27 mouse cellular contexts compared by ENCODE assay signal in genomic region chr2:127718839-127719468, GRCm38 (mm10). TPM values are rescaled to one million over a fixed set of nuclear protein-coding genes. Genes with fewer than 3 reads are reported as not detected.
DNase-seq lines count a peak whose midpoint lies in the region; ATAC-seq and TF ChIP-seq lines count a peak whose summit lies in the region.
"Had no signal": no experiment of that assay in that cellular context is flagged by ENCODE, and none has a peak within 500 bp of the region (broad histone marks: within the 10 kb centered on the region; RNA-seq: fewer than 3 reads in every experiment).

No protein-coding gene starts in this region.

- H3K79me2 ChIP-seq in CH12.LX (replicated peaks; ENCODE audit: control insufficient read depth, extremely low read depth, insufficient read depth, poor library complexity, severe bottlenecking), result no peaks in the 10 kb centered on the region

- dilution Hi-C loops in CH12.LX (cut with MboI; ENCODE audit: extremely low pct_ligation_motif_present, extremely low pct_unique_long_range_greater_than_20kb, low sequenced_read_pairs), result no loop called here

- DNase-seq in limb, embryonic 10.5 days (ENCODE audit: low spot score), result no peak
- DNase-seq in CH12.LX (ENCODE audit: extremely low read depth), result peak; percentile 62
- DNase-seq in hindbrain, embryonic 14.5 days (ENCODE audit: low spot score), result no peak
- DNase-seq in embryo, embryonic 10 days (ENCODE audit: low spot score), result no peak
- DNase-seq: adrenal gland, postnatal 25 days; cerebellum, adult 9-10 months; gastrocnemius, postnatal 10 days; heart, adult 18-20 months; heart, postnatal 10 days; kidney, adult 18-20 months; kidney, postnatal 10 days; left cerebral cortex, postnatal 4 days; lung, postnatal 10 days; midbrain, embryonic 14.5 days; right cerebral cortex, postnatal 4 days; thymus, postnatal 4 days had no signal

- H3K4me2 ChIP-seq in limb, embryonic 15.5 days, result no peak overlapping the region
- peak overlapping the region; percentile 27 for H3K4me2 ChIP-seq in CH12.LX (ENCODE audit: insufficient read depth, low read depth, poor library complexity, severe bottlenecking)
- H3K4me2 ChIP-seq in embryonic facial prominence, embryonic 15.5 days (replicated peaks), result no peak overlapping the region
- no peak overlapping the region for H3K4me2 ChIP-seq in stomach, embryonic 15.5 days
- no peak overlapping the region for H3K4me2 ChIP-seq in hindbrain, embryonic 14.5 days (replicated peaks)
- H3K4me2 ChIP-seq: heart, embryonic 12.5 days; hindbrain, embryonic 12.5 days; neural tube, embryonic 13.5 days had no signal

- TF ChIP-seq CTCF in CH12.LX (conservative IDR thresholded peaks at IDR 0.05 in 1 of 2, IDR thresholded peaks at IDR 0.05 in 1 of 2; ENCODE audit: low read depth in 2 of 2, low read length in 2 of 2), result no peak

- in situ Hi-C loops in CH12.LX (cut with MboI; ENCODE audit: low pct_ligation_motif_present, low pct_unique_long_range_greater_than_20kb, low sequenced_read_pairs), result no loop called here

- H3K4me1 ChIP-seq in limb, embryonic 15.5 days, result peaks cover 30% of the 10 kb centered on the region
- H3K4me1 ChIP-seq in limb, embryonic 10.5 days, result peaks cover 25% of the 10 kb centered on the region
- H3K4me1 ChIP-seq in CH12.LX (ENCODE audit: control insufficient read depth in 1 of 2, insufficient read depth in 2 of 2), result peaks cover 19 to 55% of the 10 kb centered on the region in 2 experiments
- H3K4me1 ChIP-seq in embryonic facial prominence, embryonic 15.5 days, result peaks cover 24% of the 10 kb centered on the region
- H3K4me1 ChIP-seq in stomach, embryonic 15.5 days, result peaks cover 21% of the 10 kb centered on the region
- H3K4me1 ChIP-seq in hindbrain, embryonic 14.5 days (replicated peaks; ENCODE audit: control insufficient read depth, insufficient read depth, low read length), result no peaks in the 10 kb centered on the region

- peak; percentile 47; the same call in 1 of the 2 replicates for ATAC-seq in limb, embryonic 15.5 days (ENCODE audit: insufficient number of reproducible peaks, low FRiP score, low TSS enrichment, low read depth)
- ATAC-seq in embryonic facial prominence, embryonic 15.5 days (ENCODE audit: insufficient number of reproducible peaks, low FRiP score, low TSS enrichment, low read depth), result 0 out of 2 replicates have a peak, but pooled peaks have one; percentile 24
- ATAC-seq in stomach, embryonic 15.5 days (ENCODE audit: insufficient read depth, low FRiP score, low read depth), result no peak
- no peak for ATAC-seq in hindbrain, embryonic 14.5 days (ENCODE audit: low FRiP score)
- no peak for ATAC-seq in cerebellum, adult (ENCODE audit: insufficient number of reproducible peaks, low FRiP score, low TSS enrichment)
- ATAC-seq: forebrain, embryonic 14.5 days had no signal

- no peak for TF ChIP-seq POLR2A in CH12.LX (IDR thresholded peaks at IDR 0.05; ENCODE audit: low read depth, low read length)

- no peaks in the 10 kb centered on the region for H3K9me3 ChIP-seq in limb, embryonic 15.5 days
- no peaks in the 10 kb centered on the region for H3K9me3 ChIP-seq in limb, embryonic 10.5 days (replicated peaks)
- no peaks in the 10 kb centered on the region for H3K9me3 ChIP-seq in CH12.LX (replicated peaks; ENCODE audit: low read length)
- H3K9me3 ChIP-seq in embryonic facial prominence, embryonic 15.5 days (replicated peaks), result no peaks in the 10 kb centered on the region
- H3K9me3 ChIP-seq in stomach, embryonic 15.5 days, result no peaks in the 10 kb centered on the region
- no peaks in the 10 kb centered on the region for H3K9me3 ChIP-seq in hindbrain, embryonic 14.5 days (ENCODE audit: control insufficient read depth, low read length)
- H3K9me3 ChIP-seq: heart, embryonic 12.5 days; hindbrain, embryonic 12.5 days; neural tube, embryonic 13.5 days had no signal

- H3K36me3 ChIP-seq in limb, embryonic 15.5 days, result no peaks in the 10 kb centered on the region
- no peaks in the 10 kb centered on the region for H3K36me3 ChIP-seq in limb, embryonic 10.5 days
- no peaks in the 10 kb centered on the region for H3K36me3 ChIP-seq in CH12.LX (replicated peaks in 1 of 2; ENCODE audit: control insufficient read depth in 1 of 2, insufficient read depth in 1 of 2, low read length in 1 of 2)
- H3K36me3 ChIP-seq in embryonic facial prominence, embryonic 15.5 days, result no peaks in the 10 kb centered on the region
- H3K36me3 ChIP-seq in stomach, embryonic 15.5 days, result no peaks in the 10 kb centered on the region
- H3K36me3 ChIP-seq in hindbrain, embryonic 14.5 days (replicated peaks; ENCODE audit: control insufficient read depth, insufficient read depth), result no peaks in the 10 kb centered on the region
- H3K36me3 ChIP-seq: heart, embryonic 12.5 days; hindbrain, embryonic 12.5 days; neural tube, embryonic 13.5 days had no signal

- TF ChIP-seq EP300 in CH12.LX (IDR thresholded peaks at IDR 0.05; ENCODE audit: low read length), result no peak; the same call in 1 of the 2 replicates

- 0 out of 2 replicates have a peak overlapping the region, but pooled peaks have one; percentile 54 for H3K27ac ChIP-seq in limb, embryonic 15.5 days
- H3K27ac ChIP-seq in limb, embryonic 10.5 days, result no peak overlapping the region
- H3K27ac ChIP-seq in CH12.LX (ENCODE audit: insufficient read depth, low read depth), result no peak overlapping the region
- peak overlapping the region; percentile 79 for H3K27ac ChIP-seq in embryonic facial prominence, embryonic 15.5 days (replicated peaks)
- peak overlapping the region; percentile 53; the same call in 1 of the 2 replicates for H3K27ac ChIP-seq in stomach, embryonic 15.5 days
- H3K27ac ChIP-seq in hindbrain, embryonic 14.5 days, result no peak overlapping the region
- H3K27ac ChIP-seq: hindbrain, embryonic 12.5 days; neural tube, embryonic 13.5 days had no signal

- H3K4me3 ChIP-seq in limb, embryonic 15.5 days, result no peak overlapping the region
- no peak overlapping the region for H3K4me3 ChIP-seq in limb, embryonic 10.5 days
- no peak overlapping the region for H3K4me3 ChIP-seq in CH12.LX (replicated peaks in 1 of 3; ENCODE audit: low read depth in 2 of 3, low read length in 2 of 3, poor library complexity in 1 of 3)
- no peak overlapping the region for H3K4me3 ChIP-seq in embryonic facial prominence, embryonic 15.5 days (replicated peaks)
- H3K4me3 ChIP-seq in stomach, embryonic 15.5 days (replicated peaks), result no peak overlapping the region
- no peak overlapping the region for H3K4me3 ChIP-seq in hindbrain, embryonic 14.5 days (replicated peaks; ENCODE audit: low read length)
- H3K4me3 ChIP-seq: heart, embryonic 12.5 days; hindbrain, embryonic 12.5 days; neural tube, embryonic 13.5 days had no signal

- no peaks in the 10 kb centered on the region for H3K27me3 ChIP-seq in limb, embryonic 15.5 days
- H3K27me3 ChIP-seq in limb, embryonic 10.5 days (ENCODE audit: low read depth, poor library complexity, severe bottlenecking), result no peaks in the 10 kb centered on the region
- peaks cover 1% of the 10 kb centered on the region for H3K27me3 ChIP-seq in CH12.LX (replicated peaks)
- no peaks in the 10 kb centered on the region for H3K27me3 ChIP-seq in embryonic facial prominence, embryonic 15.5 days
- no peaks in the 10 kb centered on the region for H3K27me3 ChIP-seq in stomach, embryonic 15.5 days (replicated peaks)
- H3K27me3 ChIP-seq in hindbrain, embryonic 14.5 days (ENCODE audit: control insufficient read depth, insufficient read depth, low read length), result no peaks in the 10 kb centered on the region
- H3K27me3 ChIP-seq: heart, embryonic 12.5 days; hindbrain, embryonic 12.5 days; neural tube, embryonic 13.5 days had no signal

- TF ChIP-seq RAD21 in CH12.LX (IDR thresholded peaks at IDR 0.05; ENCODE audit: low read depth, low read length), result no peak

- H3K9ac ChIP-seq in limb, embryonic 15.5 days, result no peak overlapping the region
- no peak overlapping the region for H3K9ac ChIP-seq in CH12.LX (ENCODE audit: insufficient read depth, low read depth)
- no peak overlapping the region for H3K9ac ChIP-seq in embryonic facial prominence, embryonic 15.5 days
- no peak overlapping the region for H3K9ac ChIP-seq in stomach, embryonic 15.5 days
- no peak overlapping the region for H3K9ac ChIP-seq in hindbrain, embryonic 14.5 days
- H3K9ac ChIP-seq: heart, embryonic 12.5 days; hindbrain, embryonic 12.5 days; neural tube, embryonic 13.5 days had no signal

- 58% methylated on average over 8 of the region's 8 CpGs for WGBS in limb, embryonic 15.5 days
- 81% methylated on average over 8 of the region's 8 CpGs for WGBS in limb, embryonic 10.5 days
- WGBS in embryonic facial prominence, embryonic 15.5 days, result 54% methylated on average over 8 of the region's 8 CpGs
- 67% methylated on average over 8 of the region's 8 CpGs for WGBS in stomach, embryonic 15.5 days
- WGBS in hindbrain, embryonic 14.5 days, result 68% methylated on average over 8 of the region's 8 CpGs

TF ChIP-seq in CH12.LX, 34 proteins besides CTCF, POLR2A, EP300 and RAD21:
- TF ChIP-seq GABPA (IDR thresholded peaks at IDR 0.05; ENCODE audit: insufficient replicate concordance, low read depth, low read length), result no peak
- no peak for TF ChIP-seq MXI1 (IDR thresholded peaks at IDR 0.05; ENCODE audit: low read depth, low read length)
- TF ChIP-seq MEF2A (IDR thresholded peaks at IDR 0.05; ENCODE audit: borderline replicate concordance, low read depth, low read length), result no peak
- TF ChIP-seq IRF4 (IDR thresholded peaks at IDR 0.05; ENCODE audit: low read depth, low read length), result peak; percentile 79

RNA-seq across cellular contexts. Expression of gene Mall, which starts 10.8 kb away (rescaled TPM):
- polyA plus RNA-seq in limb, embryonic 15.5 days (2015; fragmentation: Nextera tagmentation; extraction: Ambion mirVana), result 56.6 and 57.1 TPM in 2 replicates
- 1.3 and 1.8 TPM in 2 replicates for polyA plus RNA-seq in limb, embryonic 10.5 days (2016; fragmentation: Nextera tagmentation; extraction: Ambion mirVana)
- not detected in 2 replicates for total RNA-seq in CH12.LX (2012; rRNA removed)
- total RNA-seq in CH12.LX (2014; rRNA removed), result not detected in 2 replicates
- 0.11 and 0.16 TPM in 2 replicates for polyA plus RNA-seq in CH12.LX (2012; ENCODE audit: insufficient read length, low read depth)
- 32.3 and 37.3 TPM in 2 replicates for polyA plus RNA-seq in embryonic facial prominence, embryonic 15.5 days (2015; fragmentation: Nextera tagmentation; extraction: Ambion mirVana)
- 19.2 and 24.9 TPM in 2 replicates for polyA plus RNA-seq in stomach, embryonic 15.5 days (2015; fragmentation: Nextera tagmentation; extraction: Ambion mirVana)
- 1.3 and 1.4 TPM in 2 replicates for polyA plus RNA-seq in hindbrain, embryonic 14.5 days (2014; fragmentation: Nextera tagmentation; extraction: Ambion mirVana)
- total RNA-seq: liver, adult 2 months; megakaryocyte, adult 5-6 weeks had no signal
- polyA plus RNA-seq: C2C12 had no signal

Comparison
In these comparisons a context has a peak if more than half of its experiments do, and no peak if none do; other contexts are left out.
1. H3K27ac ChIP-seq: peak in limb, embryonic 15.5 days (single experiment), embryonic facial prominence, embryonic 15.5 days (single experiment) and stomach, embryonic 15.5 days (single experiment); none in limb, embryonic 10.5 days (single experiment), CH12.LX (single experiment) and hindbrain, embryonic 14.5 days (single experiment).
2. ATAC-seq: peak in limb, embryonic 15.5 days (single experiment) and embryonic facial prominence, embryonic 15.5 days (single experiment); none in stomach, embryonic 15.5 days (single experiment), hindbrain, embryonic 14.5 days (single experiment) and cerebellum, adult (single experiment).